Mouse (Mus musculus): ENCODE results near the gene Trim27.

GRCm38 (mm10) chr13:21169121-21169656 is 10.1 kb upstream of the Trim27 start:
- no peak for TF ChIP-seq CTCF (IDR thresholded peaks at IDR 0.05; ENCODE audit: extremely low read depth, insufficient read depth, insufficient read length, insufficient replicate concordance)
- no peak for TF ChIP-seq POLR2A (IDR thresholded peaks at IDR 0.05; ENCODE audit: low read depth, low read length)
